Mouse (Mus musculus) heart, embryonic 12.5 days (tissue): ENCODE data around the gene Abhd14a. TPM values are rescaled to one million over a fixed set of nuclear protein-coding genes. Genes with fewer than 3 reads are reported as not detected.

Experiments used
- ATAC-seq: fragments of 200-750 bp; cut with Nextera tagmentation; 2 replicates; pipeline ENCODE4 v1.8.0; 2017; ENCODE audit warnings: moderate TSS enrichment, moderate library complexity; ENCODE audit not compliant: insufficient number of reproducible peaks, low FRiP score
- H3K27ac ChIP-seq: fragments of 300-500 bp; sonication (generic); 2 replicates; pipeline ENCODE4 v1.5.1; 2016; ENCODE audit warnings: mild to moderate bottlenecking, moderate library complexity; ENCODE audit not compliant: poor library complexity, severe bottlenecking
- H3K27me3 ChIP-seq: fragments of 300-500 bp; sonication (generic); replicated peaks from 2 replicates; pipeline ENCODE4 v1.6.1; 2016; ENCODE audit warnings: mild to moderate bottlenecking, moderate library complexity
- H3K36me3 ChIP-seq: fragments of 300-500 bp; sonication (generic); 2 replicates; pipeline ENCODE4 v1.6.1; 2016; ENCODE audit warnings: mild to moderate bottlenecking, moderate library complexity
- H3K4me1 ChIP-seq: fragments of 300-500 bp; sonication (generic); replicated peaks from 2 replicates; pipeline ENCODE4 v1.6.1; 2016; ENCODE audit warnings: mild to moderate bottlenecking
- H3K4me2 ChIP-seq: fragments of 300-500 bp; sonication (generic); 2 replicates; pipeline ENCODE4 v1.6.1; 2016; ENCODE audit warnings: mild to moderate bottlenecking, moderate library complexity
- H3K4me3 ChIP-seq: fragments of 300-500 bp; sonication (generic); 2 replicates; pipeline ENCODE4 v1.5.1; 2016; ENCODE audit warnings: mild to moderate bottlenecking
- H3K9ac ChIP-seq: fragments of 300-500 bp; sonication (generic); 2 replicates; pipeline ENCODE4 v1.6.1; 2016; ENCODE audit warnings: mild to moderate bottlenecking, moderate library complexity
- H3K9me3 ChIP-seq: fragments of 300-500 bp; sonication (generic); replicated peaks from 2 replicates; pipeline ENCODE4 v1.6.1; 2016; ENCODE audit warnings: mild to moderate bottlenecking, moderate library complexity
- WGBS: fragments of 180-500 bp; shearing (Covaris S2); methylation state at CpG from one replicate; pipeline ENCODE4 v1.1.7; 2016; 5-methylcytosine and 5-hydroxymethylcytosine counted together
- polyA plus RNA-seq: library from polyadenylated mRNA; unstranded; fragments of >200 nt; fragmentation: Nextera tagmentation; extraction: Ambion mirVana; gene quantifications from 2 replicates; pipeline ENCODE4 v1.2.1, GENCODE M21; 2016

Abhd14a gene
- polyA plus RNA-seq, 1 experiment from 2014 or later: 44.4 TPM

GRCm38 (mm10) chr9:106452351-106452750, 4.9 kb upstream of the Abhd14a start:
- ATAC-seq: no peak
- Histone ChIP-seq H3K27me3 (no peaks in the 10 kb centered on the region), H3K27ac (no peak overlapping the region), H3K4me2 (peak overlapping the region; percentile 94; the same call in 1 of the 2 replicates), H3K9ac (no peak overlapping the region), H3K36me3 (0 out of 2 replicates have a peak, but pooled peaks cover 2% of the 10 kb centered on the region), H3K4me3 (no peak overlapping the region), H3K4me1 (peaks cover 80% of the 10 kb centered on the region), H3K9me3 (no peaks in the 10 kb centered on the region)
- WGBS: 37% methylated on average over 6 of the region's 6 CpGs

- Histone ChIP-seq H3K9ac (no peak overlapping the region), H3K27me3 (no peaks in the 10 kb centered on the region), H3K36me3 (0 out of 2 replicates have a peak, but pooled peaks cover 2% of the 10 kb centered on the region), H3K4me3 (no peak overlapping the region), H3K9me3 (no peaks in the 10 kb centered on the region), H3K4me1 (peaks cover 76% of the 10 kb centered on the region), H3K4me2 (no peak overlapping the region), H3K27ac (no peak overlapping the region)
- 52% methylated on average over 2 of the region's 2 CpGs for WGBS
- ATAC-seq: no peak
Observed at GRCm38 (mm10) chr9:106451899-106452298, 4.4 kb upstream of the Abhd14a start.

GRCm38 (mm10) chr9:106451298-106451697, 3.8 kb upstream of the Abhd14a start:
- no peak overlapping the region for H3K9ac ChIP-seq
- H3K4me2 ChIP-seq: no peak overlapping the region
- H3K36me3 ChIP-seq: no peaks in the 10 kb centered on the region
- ATAC-seq: no peak
- H3K4me3 ChIP-seq: no peak overlapping the region
- WGBS: 71% methylated on average over 11 of the region's 11 CpGs
- H3K27ac ChIP-seq: no peak overlapping the region
- peaks cover 72% of the 10 kb centered on the region for H3K4me1 ChIP-seq
- H3K9me3 ChIP-seq: no peaks in the 10 kb centered on the region
- H3K27me3 ChIP-seq: no peaks in the 10 kb centered on the region

DNA sequence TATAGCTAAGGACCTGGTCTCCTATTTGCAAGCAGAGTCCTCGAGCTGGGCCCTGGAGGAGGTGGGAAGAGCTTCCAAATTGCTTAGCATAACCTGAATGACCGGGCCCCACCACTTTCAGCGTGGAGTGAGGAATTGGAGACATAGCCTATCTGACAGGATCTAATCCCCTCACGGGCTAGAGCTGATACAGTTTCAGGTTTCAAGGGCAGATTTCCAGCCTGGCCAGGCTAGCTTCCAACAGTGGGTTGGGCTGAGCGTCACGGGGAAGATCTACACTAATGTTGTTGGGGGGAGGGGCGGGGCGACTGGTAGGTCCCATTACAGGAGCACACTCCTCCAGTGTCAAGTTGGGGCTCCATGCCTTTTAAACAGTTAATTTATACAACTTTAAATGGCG, 3.2 kb upstream of the Abhd14a start:
- WGBS: 16% methylated on average over 9 of the region's 9 CpGs
- H3K9me3 ChIP-seq: no peaks in the 10 kb centered on the region
- no peak overlapping the region for H3K9ac ChIP-seq
- no peak for ATAC-seq
- peaks cover 65% of the 10 kb centered on the region for H3K4me1 ChIP-seq
- no peaks in the 10 kb centered on the region for H3K36me3 ChIP-seq
- peak overlapping the region; percentile 30; the same call in 1 of the 2 replicates for H3K4me2 ChIP-seq
- H3K4me3 ChIP-seq: no peak overlapping the region
- H3K27ac ChIP-seq: 0 out of 2 replicates have a peak overlapping the region, but pooled peaks have one; percentile 15
- H3K27me3 ChIP-seq: no peaks in the 10 kb centered on the region

DNA sequence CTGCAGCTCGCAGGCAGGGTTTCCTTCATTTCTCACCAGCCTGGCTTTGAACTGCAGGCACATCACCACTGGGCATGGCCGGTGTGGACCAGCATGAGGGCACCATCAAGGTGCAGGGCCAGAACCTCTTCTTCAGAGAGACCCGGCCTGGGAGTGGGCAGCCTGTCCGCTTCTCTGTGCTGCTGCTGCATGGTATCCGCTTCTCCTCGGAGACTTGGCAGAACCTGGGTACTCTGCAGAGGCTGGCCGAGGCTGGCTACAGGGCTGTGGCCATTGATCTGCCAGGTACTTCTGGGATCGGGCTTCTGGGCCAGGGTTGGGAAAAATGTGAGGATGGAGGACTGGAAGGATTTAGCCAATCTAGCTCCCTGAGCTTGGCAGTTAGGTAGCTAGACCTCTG, 2.5 kb upstream of the Abhd14a start:
- Histone ChIP-seq H3K4me1 (peaks cover 58% of the 10 kb centered on the region), H3K4me2 (no peak overlapping the region), H3K4me3 (no peak overlapping the region), H3K36me3 (no peaks in the 10 kb centered on the region), H3K27me3 (no peaks in the 10 kb centered on the region), H3K9ac (no peak overlapping the region), H3K27ac (0 out of 2 replicates have a peak overlapping the region, but pooled peaks have one; percentile 15), H3K9me3 (no peaks in the 10 kb centered on the region)
- no peak for ATAC-seq
- 84% methylated on average over 8 of the region's 8 CpGs for WGBS

GRCm38 (mm10) chr9:106448498-106449031, 1.1 kb upstream of the Abhd14a start:
- peaks cover 50% of the 10 kb centered on the region for H3K4me1 ChIP-seq
- WGBS: under 1% methylated on average over 23 of the region's 23 CpGs

GRCm38 (mm10) chr9:106447951-106448350, 473 bp upstream of the Abhd14a start:
- H3K36me3 ChIP-seq: no peaks in the 10 kb centered on the region
- 35% methylated on average over 9 of the region's 9 CpGs for WGBS
- H3K27me3 ChIP-seq: no peaks in the 10 kb centered on the region
- no peak for ATAC-seq
- H3K4me1 ChIP-seq: peaks cover 46% of the 10 kb centered on the region
- peak overlapping the region; percentile 54 for H3K4me3 ChIP-seq
- H3K27ac ChIP-seq: peak overlapping the region; percentile 38; the same call in 1 of the 2 replicates
- H3K9me3 ChIP-seq: no peaks in the 10 kb centered on the region
- H3K9ac ChIP-seq: peak overlapping the region; percentile 63
- H3K4me2 ChIP-seq: peak overlapping the region; percentile 79

More at GRCm38 (mm10) chr9:106448498-106449031, 1.1 kb upstream of the Abhd14a start:
- Histone ChIP-seq H3K27me3 (no peaks in the 10 kb centered on the region), H3K9ac (peak overlapping the region; percentile 63), H3K36me3 (no peaks in the 10 kb centered on the region), H3K27ac (0 out of 2 replicates have a peak overlapping the region, but pooled peaks have one; percentile 40), H3K4me2 (peak overlapping the region; percentile 79), H3K9me3 (no peaks in the 10 kb centered on the region), H3K4me3 (peak overlapping the region; percentile 54)
- ATAC-seq: peak; percentile 58

GRCm38 (mm10) chr9:106444836-106445235, 2.6 kb downstream of the Abhd14a start:
- WGBS: 74% methylated on average over 4 of the region's 4 CpGs
- Histone ChIP-seq H3K27ac (no peak overlapping the region), H3K4me1 (peaks cover 19% of the 10 kb centered on the region), H3K4me3 (no peak overlapping the region), H3K9ac (no peak overlapping the region), H3K27me3 (no peaks in the 10 kb centered on the region), H3K4me2 (no peak overlapping the region), H3K9me3 (no peaks in the 10 kb centered on the region), H3K36me3 (no peaks in the 10 kb centered on the region)
- ATAC-seq: no peak

DNA sequence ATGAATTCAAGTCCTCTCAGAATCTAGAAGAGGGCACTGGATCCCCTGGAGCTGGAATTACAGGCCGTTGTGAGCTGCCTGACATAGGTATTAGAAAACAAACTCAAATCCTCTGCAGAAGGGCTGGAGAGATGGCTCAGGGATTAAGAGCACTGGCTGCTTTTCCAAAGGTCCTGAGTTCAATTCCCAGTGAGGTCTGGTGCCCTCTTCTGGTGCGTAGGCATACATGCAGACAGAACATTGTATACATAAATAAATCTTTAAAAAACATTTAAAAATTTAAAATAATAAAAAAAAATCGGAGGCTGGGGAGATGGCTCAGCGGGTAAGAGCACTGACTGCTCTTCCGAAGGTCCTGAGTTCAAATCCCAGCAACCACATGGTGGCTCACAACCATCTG, 4.8 kb downstream of the Abhd14a start:
- Histone ChIP-seq H3K4me1 (peaks cover 11% of the 10 kb centered on the region), H3K9ac (no peak overlapping the region), H3K27ac (no peak overlapping the region), H3K36me3 (no peaks in the 10 kb centered on the region), H3K4me3 (no peak overlapping the region), H3K27me3 (no peaks in the 10 kb centered on the region), H3K4me2 (no peak overlapping the region), H3K9me3 (no peaks in the 10 kb centered on the region)
- WGBS: 69% methylated on average over 5 of the region's 5 CpGs
- no peak for ATAC-seq

- 81% methylated on average over 9 of the region's 9 CpGs for WGBS
- Histone ChIP-seq H3K4me3 (no peak overlapping the region), H3K4me1 (peaks cover 32% of the 10 kb centered on the region), H3K4me2 (no peak overlapping the region), H3K36me3 (peaks cover 34% of the 10 kb centered on the region), H3K9me3 (no peaks in the 10 kb centered on the region), H3K27me3 (no peaks in the 10 kb centered on the region), H3K27ac (no peak overlapping the region), H3K9ac (no peak overlapping the region)
- no peak for ATAC-seq
Observed at GRCm38 (mm10) chr9:106436566-106436965, 10.9 kb downstream of the Abhd14a start.

DNA sequence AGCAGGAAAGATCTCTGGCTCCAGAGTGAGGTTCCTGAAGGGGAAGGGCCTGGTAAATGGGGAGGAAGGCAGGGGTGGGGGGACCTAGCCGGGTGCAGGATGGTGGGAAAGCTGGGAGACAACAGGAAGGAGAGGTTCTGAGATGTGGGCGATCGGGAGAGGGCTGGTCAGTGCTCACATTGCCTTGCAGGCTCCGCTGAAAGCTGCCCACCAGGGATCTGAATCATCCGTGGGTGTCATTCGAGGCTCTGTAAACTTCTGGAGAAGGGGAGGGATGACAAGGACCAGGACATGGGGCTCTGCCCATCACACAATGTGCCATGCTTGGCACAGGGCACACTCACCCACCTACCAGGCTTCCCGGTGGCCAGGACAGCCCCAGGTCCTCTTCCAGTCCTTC, 14.1 kb downstream of the Abhd14a start:
- Histone ChIP-seq H3K27me3 (no peaks in the 10 kb centered on the region), H3K27ac (no peak overlapping the region), H3K36me3 (peaks cover 43% of the 10 kb centered on the region), H3K9ac (peak overlapping the region; percentile 3; the same call in 1 of the 2 replicates), H3K4me1 (peaks cover 37% of the 10 kb centered on the region), H3K4me2 (no peak overlapping the region), H3K4me3 (no peak overlapping the region), H3K9me3 (no peaks in the 10 kb centered on the region)
- ATAC-seq: no peak
- 75% methylated on average over 7 of the region's 7 CpGs for WGBS

DNA sequence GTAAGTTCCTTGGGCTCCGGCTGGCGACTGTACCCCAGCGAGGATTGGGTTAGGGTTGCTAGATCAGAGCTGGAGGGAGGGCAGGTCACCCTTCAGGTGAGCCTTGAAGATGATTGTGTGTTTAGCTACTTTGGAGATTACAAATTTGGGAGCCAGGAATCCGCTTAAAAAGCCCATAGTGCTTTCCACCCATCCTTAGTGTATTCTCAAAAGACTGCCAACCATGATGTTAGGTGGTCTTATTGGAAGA, 17.5 kb downstream of the Abhd14a start:
- Histone ChIP-seq H3K9ac (peak overlapping the region; percentile 99), H3K4me3 (peak overlapping the region; percentile 95), H3K36me3 (peaks cover 38% of the 10 kb centered on the region), H3K27me3 (no peaks in the 10 kb centered on the region), H3K27ac (peak overlapping the region; percentile 97), H3K9me3 (no peaks in the 10 kb centered on the region), H3K4me2 (peak overlapping the region; percentile 79), H3K4me1 (peaks cover 24% of the 10 kb centered on the region)
- no peak for ATAC-seq
- 2% methylated on average over 4 of the region's 4 CpGs for WGBS
